Mouse (Mus musculus): ENCODE measurements around the gene Zfp114.
A peak's percentile ranks its signal among the peaks of the same experiment; 100 is the strongest.

Gene Zfp114

DNA sequence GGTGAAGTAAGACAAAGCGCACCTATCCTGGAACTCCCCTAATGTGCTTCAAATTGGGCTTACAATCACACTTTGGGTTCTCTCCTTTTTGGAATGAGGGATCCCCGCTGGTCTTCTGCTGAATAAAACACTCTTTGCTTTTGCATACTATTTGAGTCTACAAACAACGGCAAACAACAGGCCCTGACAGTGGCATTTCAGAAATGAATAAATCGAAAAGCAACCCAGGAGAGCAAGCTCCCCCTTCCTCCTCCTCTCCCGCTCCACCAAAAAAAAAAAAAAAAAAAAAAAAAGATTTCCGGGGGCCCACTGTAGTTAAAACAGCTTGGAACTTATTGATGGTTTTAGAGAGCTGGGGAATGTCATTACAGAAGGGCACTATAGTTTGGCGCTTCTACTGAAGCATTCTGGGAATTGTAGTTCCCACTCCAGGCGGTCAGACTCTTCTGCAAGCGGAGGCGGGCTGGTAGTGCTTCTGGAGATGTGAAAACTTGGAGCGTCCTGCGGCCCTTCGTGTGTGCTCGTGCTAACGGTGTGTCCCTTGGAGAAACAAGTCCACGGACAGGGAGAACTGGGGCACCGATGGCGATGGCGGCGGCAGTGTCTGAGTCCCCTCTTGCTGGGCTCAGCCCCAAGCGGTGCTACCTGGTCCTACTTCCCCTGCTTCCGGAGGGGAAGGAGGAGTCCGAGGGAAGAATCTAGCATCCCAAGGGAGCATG is at the start of gene Zfp114:
Gene Zfp114 (plus strand): TSS at position 443 of the 719 bp plus-strand sequence.
- peak; percentile 86 for DNase-seq (ENCODE audit: extremely low spot score)

DNA sequence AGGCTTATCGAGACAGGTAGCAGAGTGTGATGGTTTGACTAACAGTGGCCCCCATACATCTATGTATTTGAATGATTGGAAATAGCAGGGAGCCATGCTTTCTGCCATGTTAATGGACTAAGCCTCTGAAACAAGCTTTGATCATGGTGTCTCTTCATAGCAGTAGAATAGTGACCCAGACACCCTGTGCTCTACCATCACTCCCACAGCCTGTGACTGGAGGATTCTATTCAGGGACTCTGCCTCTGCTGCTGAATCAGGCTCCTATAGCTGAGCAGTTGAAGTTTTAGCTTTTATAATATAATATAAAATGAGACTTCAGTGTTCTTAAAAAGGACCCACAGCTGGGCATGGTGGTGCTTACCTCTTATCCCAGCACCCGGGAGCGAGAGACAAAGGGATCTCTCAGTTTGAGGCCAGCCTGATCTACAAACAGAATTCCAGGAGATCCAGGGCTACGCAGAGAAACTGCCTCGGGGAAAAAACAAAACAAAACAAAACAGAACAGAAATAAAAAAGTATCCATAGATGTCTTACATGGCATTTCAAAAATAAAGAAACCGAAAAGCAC is 41.4 kb upstream of the Zfp114 start:
- no peak for DNase-seq (ENCODE audit: extremely low spot score)

DNA sequence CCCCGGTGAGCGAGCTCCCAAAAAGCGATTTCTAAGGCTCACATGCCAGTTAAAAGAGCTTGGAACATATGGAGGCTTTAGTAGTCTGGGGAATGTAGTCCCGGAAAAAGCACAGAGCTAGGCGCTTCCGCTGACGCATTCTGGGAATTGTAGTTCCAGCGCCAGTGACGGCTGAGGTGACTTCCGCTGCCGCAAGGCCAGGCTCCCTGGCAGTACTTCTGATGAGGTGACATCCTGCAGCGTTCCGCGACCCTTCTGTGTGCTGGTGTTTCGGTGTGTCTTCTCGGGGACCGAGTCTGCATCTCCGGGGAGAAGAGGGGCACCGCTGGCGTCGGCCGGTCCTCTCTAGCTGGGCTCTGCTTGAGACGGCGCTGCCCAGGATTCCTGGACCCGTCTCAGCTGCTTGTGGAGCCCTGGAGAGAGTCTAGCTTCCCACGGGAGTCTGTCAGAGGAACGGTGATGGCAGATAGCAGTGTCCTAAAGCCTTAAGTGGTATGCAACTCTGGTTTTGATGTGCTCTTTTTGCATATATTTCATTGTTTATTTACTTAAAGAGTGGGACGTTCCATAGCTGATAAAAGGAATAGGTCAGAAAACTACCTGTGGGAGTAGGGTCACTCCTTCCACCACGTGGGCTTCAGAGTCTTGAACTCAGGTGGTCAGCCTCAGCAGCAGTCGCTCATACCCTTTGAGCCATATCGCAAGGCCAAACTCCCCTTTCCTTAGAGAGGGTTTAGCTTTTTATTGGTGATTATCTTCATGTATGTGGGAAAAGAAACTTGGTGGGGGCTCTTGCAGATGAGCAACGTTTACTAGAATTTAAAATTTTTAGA is 40.6 kb upstream of the Zfp114 start, which contains the start of gene Zfp235:
Gene Zfp235 (plus strand): TSS at position 174 of the 833 bp plus-strand sequence.
- DNase-seq (ENCODE audit: extremely low spot score) = peak; percentile 85

DNA sequence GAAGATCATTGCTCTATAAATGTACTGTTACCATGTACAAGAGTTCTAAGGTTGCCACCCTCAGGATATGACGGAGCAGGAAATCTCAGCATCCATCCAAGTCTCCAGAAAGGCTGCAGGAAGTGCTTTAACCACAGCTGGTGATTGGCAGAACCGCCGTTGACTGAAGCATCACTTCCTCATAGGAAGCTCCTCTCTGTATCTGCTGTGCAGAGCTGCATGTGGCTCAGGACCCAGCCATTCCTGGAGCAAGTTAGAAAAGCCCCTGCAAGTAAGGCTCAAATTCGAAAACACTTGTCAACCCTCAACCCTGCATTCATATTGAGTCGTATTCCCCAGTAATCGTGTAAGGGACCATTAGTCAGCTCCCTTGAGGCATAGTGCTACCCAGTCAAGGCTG is 32.3 kb upstream of the Zfp114 start:
- DNase-seq (ENCODE audit: extremely low spot score) = no peak

DNA sequence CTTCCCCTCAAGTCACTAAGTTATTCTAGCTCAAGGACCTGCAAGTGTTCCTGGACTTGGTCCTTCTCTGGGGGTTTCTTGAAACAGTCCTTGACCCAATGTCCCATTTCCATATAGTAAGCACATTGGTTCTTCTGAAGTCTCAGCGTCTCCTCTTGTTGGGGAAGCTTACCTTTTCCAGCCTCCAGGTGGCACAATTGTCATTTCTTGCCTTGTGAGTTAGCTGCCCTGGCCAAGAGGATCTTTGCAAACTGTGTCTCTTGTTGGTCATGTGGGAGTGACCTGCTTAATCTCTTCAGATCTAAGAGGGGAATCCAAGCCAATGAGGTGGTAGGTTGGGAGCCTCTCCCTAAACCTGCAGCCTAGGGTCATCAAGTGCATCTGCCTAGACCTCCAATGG is 21.6 kb upstream of the Zfp114 start:
- no peak for DNase-seq (ENCODE audit: extremely low spot score)

DNA sequence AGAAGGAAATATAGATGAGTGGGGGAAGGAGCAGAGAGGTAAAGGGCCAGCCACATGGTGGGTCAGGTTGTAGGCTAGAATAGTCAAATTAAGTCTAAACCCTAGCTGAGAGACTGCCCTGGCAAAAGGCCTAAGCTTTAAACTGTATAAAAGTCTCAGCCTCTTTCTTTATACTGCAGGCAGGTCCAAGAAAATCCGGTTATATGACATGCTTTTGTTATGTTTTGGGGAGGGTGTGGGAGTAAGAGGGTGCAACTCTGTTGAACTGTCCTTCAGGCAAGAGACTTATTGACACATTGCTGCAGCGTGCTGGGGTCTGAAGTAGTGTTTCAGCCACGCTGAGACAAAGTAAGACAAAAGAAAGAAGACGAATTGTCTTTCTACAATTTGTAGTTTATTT is 2.7 kb upstream of the Zfp114 start:
- no peak for DNase-seq (ENCODE audit: extremely low spot score)

DNA sequence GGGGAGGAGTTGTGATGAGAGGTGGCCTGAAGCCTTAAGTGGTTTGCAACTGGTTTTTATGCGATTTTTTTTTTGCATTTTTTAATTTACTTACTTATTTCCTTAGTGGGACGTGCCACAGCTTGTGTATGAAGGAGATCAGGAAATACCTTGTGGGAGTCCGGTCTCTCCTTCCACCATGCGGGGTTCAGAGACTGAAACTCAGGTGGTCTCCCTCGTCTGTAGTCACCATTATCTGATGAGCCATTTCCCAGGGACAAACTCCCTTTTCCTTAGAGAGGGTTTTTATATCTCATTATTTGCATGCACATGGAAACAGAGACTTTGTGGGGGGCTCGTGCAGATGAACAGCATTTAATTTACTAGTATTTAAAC is 464 bp downstream of the Zfp114 start:
- no peak for DNase-seq (ENCODE audit: extremely low spot score)

DNA sequence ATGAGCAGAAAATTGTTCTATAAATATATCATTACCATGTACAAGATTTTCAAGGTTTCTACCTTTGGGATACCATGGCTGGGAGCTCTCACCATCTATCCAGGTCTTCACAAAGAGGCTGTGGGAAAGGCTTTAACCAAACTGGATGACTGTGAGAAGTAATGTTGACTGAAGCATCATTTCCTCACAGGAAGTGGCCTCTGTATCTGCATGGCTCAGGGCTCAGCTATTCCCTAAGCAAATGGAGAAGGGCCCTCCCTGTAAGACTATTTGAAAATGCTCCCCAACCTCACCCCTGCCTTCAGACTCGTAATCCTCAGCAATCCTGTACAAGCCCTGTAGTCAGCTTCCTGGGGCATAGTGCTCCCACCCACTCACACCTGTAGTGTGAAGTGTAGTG is 12.8 kb downstream of the Zfp114 start:
- no peak for DNase-seq (ENCODE audit: extremely low spot score)

DNA sequence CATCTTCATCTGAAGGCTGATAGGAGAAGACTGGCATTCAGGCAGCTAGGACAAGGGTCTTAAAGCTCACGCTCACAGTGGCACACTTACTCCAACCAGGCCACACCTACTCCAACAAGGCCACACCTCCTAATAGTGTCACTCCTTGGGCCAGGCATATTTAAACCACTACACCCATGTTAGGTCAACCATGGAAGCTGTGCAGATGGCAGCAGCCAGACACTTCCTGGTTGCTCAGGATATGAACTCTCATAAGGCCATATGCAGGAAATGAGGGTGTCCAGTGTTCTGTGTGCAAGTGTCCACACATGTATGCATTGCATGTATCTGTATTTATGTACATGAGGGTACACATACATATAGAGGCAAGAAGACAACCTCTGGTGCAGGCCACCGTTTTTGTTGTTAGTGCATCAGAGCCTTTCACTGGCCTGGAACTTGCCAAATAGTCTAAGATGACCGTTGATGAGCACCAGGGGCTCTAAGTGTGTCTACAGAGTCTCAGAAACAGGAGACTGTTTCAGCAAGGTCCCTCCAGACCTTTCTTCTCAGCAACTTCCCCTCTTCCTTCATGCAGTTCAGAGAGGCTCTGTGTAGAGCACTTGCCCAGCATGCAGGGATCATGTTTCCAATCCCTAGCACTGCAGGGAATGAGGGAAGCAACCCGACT is 14.2 kb downstream of the Zfp114 start:
- DNase-seq (ENCODE audit: extremely low spot score) = no peak

DNA sequence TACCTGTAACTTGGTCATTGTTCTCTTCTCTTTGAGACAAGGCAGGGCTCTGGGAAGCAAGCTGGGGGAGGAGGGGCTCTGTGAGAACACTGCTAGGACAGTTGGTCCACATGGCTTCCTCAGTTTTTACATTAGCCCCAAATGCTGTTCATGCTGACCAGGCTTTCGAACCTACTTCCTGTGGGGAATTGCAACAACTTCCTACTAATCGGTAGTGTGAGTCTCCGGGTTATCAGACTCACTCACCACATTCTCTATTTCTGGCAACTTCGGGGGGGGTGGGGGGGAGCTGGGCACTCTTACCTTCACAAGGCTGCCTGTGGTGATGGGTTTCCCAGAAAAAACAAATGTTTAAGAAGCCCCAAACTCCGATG is 14.7 kb downstream of the Zfp114 start:
- no peak for DNase-seq (ENCODE audit: extremely low spot score)

DNA sequence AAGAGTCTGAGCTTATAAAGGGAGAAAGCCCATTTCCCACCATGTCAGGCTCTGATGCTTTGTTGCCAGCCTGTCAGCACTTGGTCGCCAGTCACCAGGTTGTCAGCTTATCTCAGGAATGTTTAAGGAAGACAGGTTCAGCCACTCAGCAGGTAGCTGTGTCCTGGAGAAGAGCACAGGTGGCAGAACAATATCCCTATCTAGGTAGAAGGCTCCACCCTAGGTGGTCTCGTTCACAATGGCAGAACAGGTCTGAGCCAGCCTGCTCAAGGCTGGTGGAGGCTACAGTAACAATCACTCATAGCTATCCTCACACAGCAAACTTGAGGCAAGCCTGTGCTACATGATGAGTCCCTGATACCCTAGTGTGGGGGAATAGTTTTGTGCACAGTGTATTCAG is 16.5 kb downstream of the Zfp114 start:
- no peak for DNase-seq (ENCODE audit: extremely low spot score)

DNA sequence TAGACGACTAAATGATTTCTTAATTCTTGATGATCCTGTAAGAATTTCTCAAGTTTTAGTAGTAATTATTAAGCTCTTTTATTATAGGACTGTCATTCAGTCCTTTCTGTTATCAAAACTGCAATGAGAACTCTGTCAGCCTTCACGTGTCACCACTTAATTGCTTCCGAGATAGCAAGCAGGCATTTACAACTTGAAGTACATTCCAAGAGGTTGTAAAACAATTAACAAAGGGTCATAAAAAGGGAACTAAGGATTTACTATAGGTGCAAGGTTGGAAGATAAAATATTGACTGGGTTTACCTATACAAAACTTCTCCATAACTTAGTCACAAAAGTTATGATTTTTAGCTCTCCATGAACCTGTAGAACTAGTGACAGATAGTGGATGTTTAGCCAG is 18.3 kb downstream of the Zfp114 start:
- no peak for DNase-seq (ENCODE audit: extremely low spot score)

DNA sequence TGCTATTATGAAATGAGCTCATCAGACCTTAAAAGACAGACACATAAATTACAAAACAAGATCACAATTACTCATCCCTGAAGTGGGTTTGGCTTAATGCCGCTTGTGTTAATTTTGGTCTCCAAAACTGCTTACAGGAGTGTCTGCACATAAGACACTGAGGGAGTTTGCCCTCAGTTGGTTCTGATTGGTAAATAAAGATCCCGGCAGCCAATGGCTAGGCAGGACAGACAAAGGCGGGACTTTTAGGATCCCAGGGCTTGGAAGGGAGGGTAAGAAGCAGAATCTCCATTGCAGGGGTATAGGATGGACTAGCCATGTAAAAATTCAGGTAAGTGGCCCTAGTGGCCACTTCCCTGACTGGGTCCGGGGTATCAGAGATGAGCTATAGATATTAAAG is 22.1 kb downstream of the Zfp114 start:
- no peak for DNase-seq (ENCODE audit: extremely low spot score)

DNA sequence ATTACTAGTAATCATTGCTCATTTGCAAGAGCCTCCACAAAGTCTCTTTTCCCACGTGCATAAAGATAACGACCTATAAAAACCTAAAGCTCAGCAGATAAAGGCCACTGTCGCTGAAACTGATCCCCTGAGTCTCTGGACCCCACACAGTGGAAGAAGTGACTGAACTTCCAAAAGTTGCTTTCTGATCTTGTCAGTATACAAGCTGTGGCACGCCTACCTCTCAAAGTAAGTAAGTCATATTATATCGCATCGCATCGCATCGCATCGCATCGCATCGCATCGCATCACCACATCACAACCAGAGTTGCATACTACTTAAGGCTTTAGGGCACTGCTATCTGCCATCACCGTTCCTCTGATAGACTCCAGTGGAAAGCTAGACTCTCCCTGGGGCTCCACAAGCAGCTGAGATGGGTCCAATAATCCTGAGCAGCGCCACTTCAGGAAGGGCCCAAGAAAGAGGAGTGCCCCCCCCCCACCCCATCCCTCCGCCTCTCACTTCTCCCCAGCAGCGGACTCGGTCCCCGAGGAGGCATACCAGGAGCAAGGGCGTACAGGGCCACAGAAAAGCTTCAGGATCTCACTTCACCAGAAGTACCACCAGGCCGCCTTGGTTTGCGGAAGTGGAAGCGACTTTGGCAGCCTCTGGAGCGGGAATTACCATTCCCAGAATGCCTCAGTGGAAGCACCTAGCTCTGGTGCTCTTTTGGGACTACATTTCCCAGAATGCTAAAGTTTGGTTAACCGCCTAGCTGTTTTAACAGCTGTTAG is 32.8 kb downstream of the Zfp114 start:
- DNase-seq (ENCODE audit: extremely low spot score) = peak; percentile 72

DNA sequence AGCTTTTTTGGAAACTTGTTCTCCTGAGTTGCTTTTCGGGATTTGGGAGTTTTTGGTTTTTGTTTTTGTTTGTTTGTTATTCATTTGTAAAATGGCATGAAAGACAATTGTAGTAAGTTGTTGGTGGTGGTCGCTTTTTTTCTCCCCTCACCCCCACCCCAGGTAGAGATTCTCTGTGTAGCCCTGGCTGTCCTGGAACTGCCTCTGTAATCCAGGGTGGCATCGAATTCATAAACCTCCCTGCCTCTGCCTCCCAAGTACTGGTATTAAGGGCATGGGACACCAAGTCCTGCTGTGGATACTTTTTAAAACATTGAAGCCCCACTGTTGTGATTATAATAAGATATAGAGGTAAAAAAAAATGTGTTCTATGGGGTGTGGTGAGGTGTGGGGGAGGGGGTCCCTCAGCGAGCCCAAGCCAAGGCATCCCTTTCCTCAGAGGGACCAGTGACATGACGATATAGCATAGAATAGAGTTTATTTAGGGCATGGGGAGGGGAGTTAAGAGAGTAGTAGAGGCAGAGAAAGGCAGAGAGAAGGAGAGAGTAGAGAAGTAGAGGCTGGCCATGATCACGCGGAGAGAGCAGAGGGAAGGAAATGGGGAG is 33.5 kb downstream of the Zfp114 start:
- DNase-seq (ENCODE audit: extremely low spot score) = no peak

DNA sequence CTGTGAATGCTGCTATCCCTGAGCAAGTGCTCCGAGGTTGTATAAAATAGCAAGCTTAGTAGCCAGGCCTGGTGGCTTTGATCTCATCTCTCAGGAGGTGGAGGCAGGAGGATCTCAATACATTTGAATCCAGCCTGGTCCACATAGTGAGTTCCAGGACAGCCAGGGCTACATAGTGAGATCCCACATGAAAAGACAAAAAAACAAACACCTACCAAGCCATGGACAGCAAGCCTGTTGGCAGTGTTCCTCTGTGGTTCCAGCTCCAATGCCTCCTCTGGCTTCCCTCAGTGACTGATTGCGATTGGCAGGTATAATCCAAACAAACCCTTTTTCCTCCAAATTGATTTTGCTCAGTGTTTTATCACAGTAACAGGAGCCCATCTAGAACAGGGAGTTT is 35.4 kb downstream of the Zfp114 start:
- DNase-seq (ENCODE audit: extremely low spot score) = no peak

DNA sequence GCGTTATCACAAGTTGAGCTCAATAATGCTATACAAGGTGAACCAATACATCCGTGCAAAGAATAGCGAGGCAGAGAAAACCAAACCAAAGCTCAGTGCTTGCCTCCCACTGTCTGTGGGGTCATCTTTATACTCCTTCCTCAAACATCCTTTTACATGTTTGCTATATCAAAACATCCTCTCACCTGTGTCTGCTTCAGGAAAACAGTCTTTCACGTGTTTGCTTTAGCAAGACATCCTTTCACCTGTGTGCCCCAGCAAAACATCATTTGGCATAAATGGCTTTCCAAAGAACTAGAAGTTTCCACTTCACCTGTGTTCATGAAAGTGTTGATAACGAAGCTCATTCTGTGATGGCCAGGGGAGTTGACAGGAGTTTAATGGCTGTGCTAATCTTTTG is 36.5 kb downstream of the Zfp114 start, which contains the start of gene Zfp111:
Gene Zfp111 (minus strand): TSS at position 101 of the 400 bp plus-strand sequence.
- no peak for DNase-seq (ENCODE audit: extremely low spot score)

Data from embryo, embryonic 9.5 days (tissue).